Mouse (Mus musculus): ENCODE results near the gene Wnt7a.

Wnt7a gene

GRCm38 (mm10) chr6:91410961-91411368 is at the start of gene Wnt7a:
Gene Wnt7a, minus strand, starts transcription at chr6:91411363.
- DNase-seq = no peak

DNA sequence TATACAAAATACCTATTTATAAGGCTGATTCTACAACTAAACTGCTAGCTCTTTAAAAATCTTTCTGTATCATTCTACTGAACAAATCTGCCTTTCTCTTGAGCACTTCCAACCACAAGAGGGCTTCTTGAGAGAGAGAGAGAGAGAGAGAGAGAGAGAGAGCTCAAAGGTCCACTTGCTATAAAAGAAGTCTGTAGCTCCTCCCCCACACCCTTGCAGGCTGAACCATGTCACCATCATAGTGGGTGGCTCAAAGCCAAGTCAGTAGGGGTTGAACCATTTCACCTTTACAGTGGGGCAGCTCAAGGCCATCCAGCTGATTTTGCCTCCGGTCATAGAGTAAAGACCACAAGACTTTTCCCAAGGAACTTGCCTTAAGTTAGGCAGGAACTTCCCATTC is 48.3 kb upstream of the Wnt7a start:
- DNase-seq = no peak

DNA sequence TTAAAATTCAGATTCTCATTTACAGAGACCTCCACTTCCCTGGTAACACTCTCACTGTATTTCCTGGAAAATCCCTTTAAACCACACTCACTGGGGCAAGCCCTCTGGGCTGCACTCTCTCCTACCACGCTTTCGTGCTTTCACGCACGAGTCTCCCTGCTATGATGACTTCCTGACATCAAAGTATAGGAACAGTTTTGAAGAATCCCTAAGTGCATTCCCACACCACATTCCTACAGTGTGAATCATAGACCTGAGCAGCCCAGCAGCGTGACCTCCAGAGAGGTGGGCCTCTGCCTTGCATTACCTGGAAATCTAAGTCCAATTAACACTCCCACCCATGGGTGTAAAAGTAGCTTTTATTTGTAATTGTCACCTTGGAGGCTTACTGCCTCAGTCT is 43.4 kb upstream of the Wnt7a start:
- DNase-seq = no peak

DNA sequence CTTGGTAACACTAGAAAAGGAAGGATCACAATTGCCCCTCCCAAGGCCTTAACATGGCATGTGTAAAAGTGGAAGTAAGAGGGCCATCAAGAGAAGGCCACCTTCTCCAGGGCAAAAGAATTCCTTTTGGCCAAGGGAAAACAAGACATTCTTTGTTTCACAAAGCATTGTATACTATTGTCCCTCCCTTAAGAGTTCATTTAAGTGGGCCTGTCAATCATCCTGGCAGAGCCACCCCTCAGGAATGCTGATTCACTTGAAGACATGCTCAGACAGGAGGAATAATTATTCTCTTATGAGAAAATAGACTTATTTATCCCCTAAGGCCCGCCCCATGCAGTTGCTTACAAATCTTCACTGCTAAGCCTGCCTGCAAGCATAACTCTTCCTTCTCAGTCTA is 40.9 kb upstream of the Wnt7a start:
- DNase-seq = no peak

DNA sequence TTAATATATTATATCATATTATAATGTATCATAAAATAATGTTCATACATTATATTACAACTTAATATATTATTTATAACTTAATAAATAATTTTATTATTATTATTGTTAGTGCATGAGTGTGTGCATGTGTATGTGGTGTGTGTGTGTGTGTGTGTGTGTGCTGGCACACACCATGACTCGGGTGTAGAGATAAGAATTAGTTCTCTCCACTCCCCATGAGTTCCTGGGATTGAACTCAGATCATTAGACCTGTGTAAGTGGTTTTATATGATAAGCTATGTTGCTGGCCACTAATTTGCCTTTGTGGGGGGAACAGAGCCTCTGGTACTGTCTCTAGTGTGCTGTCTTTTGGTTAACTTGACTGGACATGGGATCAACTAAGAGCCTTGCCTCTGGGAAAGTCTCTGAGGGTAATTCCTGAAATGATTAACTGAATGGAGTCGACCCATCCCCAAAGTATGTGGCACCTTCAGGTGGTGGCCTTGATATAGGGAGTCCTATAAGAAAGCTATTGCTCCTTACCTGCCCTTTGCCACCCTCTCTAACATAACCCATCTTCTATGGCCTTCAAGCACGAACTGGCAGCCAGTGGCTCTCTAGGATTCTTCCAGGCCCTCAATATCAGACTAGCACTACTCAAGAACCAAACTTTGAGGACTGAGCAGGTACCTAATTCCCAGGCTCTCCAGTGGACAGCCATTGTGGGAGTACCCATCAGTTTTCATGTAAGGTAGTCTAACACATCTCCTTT is 38.5 kb upstream of the Wnt7a start:
- no peak for DNase-seq

- DNase-seq = no peak
These were observed 34.2 kb upstream of the Wnt7a start for GRCm38 (mm10) chr6:91445316-91445715.

- DNase-seq = no peak
These were observed 30.0 kb upstream of the Wnt7a start for GRCm38 (mm10) chr6:91441145-91441662.

- DNase-seq = peak; percentile 93
These were observed 29.4 kb upstream of the Wnt7a start for GRCm38 (mm10) chr6:91440474-91441144.

DNA sequence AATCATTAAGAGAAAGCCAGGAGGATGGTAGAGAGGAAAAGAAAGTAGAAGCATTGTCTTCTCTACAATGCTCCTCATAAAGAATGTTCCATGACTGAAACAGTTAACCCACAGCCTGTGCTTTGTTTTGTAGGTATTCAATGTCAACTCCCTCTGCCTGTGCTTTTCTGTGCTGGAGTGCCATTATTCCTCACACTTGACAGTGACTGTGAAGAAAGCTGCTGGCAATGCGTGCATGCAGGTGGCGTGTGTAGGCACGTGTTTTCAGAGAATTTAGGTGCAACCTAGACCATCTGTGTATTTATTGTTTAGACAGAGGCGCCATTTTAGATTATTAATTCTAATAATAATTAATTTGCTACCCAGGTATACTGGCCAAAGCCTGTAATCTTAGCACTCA is 13.0 kb upstream of the Wnt7a start:
- no peak for DNase-seq

GRCm38 (mm10) chr6:91421629-91422028 is 10.5 kb upstream of the Wnt7a start:
- no peak for DNase-seq

DNA sequence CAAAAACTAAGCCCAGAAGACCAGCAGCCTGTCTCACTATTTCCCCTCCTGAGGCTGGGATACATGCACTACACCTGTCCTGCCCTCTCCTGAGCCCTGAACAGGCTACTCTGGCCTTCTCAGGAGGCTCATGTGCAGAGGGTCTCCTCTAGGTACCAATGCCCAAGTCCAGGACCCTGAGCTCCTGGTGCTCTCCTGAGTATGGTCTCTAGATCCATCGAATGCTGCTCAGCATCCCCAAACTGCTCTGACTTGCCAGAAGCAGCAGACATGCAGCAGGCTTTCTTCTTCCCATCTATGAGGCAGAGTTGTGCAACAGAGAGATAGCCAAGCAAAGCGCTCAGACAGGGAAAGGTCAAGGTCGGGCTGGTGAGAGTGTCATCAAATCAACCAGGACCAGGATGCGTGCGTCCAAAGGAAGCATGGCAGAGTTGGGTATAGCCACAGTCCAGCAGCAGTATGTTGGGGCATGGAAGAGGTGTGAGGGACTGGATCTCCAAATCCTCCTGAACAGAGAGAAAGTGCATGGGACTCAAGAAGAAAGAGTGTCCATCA is 6.2 kb upstream of the Wnt7a start:
- no peak for DNase-seq

DNA sequence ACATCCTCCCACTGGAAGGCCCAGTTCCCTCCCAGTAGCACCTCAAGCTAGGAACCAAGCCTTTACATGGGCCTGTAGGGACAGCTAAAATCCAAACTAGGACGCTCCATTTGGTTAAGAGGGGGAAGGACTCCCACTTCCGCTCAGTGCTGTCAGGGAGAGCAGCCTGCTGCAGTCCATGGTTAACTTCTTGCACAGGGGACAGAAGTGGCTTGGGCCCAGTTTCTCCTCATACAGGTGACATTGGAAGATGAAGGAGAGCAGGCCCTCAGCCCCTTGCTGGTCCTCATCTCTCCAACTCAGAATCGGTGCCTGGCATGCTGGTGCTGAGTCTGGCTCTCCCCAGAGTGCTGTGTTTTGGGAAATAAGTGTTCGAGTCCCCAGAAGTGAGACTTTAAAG is 5.0 kb upstream of the Wnt7a start:
- DNase-seq = no peak

GRCm38 (mm10) chr6:91414890-91415289 is 3.7 kb upstream of the Wnt7a start:
- DNase-seq = peak; percentile 36

DNA sequence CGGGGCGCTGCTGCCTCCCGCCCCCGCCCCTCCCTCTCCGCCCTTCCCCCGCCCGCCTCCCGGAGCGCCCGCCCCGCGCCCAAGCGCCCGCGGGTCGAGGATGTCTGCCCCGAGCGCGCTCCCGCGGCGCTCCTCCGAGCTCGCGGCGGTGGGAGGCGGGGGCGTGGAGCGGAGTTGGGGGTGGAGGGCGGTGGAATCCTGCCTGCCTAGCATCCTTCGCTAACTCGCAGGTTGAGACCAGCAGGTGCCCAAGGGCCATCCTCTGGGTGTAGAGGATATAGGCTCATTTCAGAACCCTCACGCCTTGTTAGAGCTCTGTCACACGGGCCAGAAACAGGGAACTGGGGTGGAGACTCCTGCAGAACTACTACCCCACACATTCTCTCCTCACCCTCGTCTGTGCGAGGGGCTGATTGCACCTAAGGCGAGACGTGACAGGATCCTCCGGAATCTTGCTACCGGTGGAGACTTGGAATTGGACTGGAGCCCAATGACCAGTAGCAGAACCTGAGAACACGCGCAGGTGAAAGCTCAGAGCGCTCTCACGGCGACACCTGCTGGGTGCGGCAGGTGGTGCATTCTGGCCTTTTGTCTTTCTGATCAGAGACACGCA is 312 bp upstream of the Wnt7a start:
- peak; percentile 59 for DNase-seq

GRCm38 (mm10) chr6:91410168-91410780 is 889 bp downstream of the Wnt7a start:
- DNase-seq = no peak

- DNase-seq = no peak
These were observed 1.6 kb downstream of the Wnt7a start for GRCm38 (mm10) chr6:91409448-91410167.

GRCm38 (mm10) chr6:91408616-91409015 is 2.5 kb downstream of the Wnt7a start:
- DNase-seq = no peak

DNA sequence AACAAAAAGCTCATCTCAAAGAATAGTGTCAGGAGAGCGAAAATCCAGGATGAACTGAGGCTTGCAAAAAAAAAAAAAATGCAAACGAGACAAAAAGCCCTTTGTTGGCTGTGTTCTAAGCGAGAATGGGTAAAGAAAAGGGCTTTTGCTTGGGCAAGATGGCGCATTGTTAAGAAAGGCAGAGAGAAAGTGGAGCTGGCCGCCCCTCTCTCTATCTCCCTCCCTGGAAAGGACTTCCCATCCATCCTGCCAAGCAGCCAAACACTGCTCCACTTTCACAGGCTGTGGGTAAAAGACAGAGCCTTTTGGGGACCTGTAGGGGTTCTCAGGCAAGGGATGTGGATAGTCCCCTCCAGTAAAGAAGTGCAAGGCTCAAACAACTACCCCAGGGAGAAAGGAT is 9.6 kb downstream of the Wnt7a start:
- DNase-seq = no peak

DNA sequence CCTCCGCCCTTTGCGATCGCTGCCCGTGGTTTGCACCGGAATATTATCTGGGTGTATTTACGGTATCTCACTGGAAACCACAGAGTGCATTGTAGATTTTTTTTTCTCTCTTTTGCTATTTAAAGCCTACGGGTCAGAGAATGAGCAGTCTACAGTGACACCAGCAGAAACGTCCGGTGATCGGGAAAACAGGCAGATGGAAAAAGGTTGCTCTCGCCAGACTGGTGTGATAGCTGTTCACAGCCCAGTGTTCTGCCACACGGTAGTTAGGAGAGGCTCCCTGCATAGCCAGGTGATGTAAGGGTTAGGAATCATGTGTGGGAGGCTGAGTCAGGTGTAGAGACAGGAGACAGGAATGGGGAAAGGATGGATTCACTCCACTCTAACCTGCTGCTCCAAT is 10.6 kb downstream of the Wnt7a start:
- no peak for DNase-seq

- no peak for DNase-seq
These were observed 18.5 kb downstream of the Wnt7a start for GRCm38 (mm10) chr6:91392475-91393174.

DNA sequence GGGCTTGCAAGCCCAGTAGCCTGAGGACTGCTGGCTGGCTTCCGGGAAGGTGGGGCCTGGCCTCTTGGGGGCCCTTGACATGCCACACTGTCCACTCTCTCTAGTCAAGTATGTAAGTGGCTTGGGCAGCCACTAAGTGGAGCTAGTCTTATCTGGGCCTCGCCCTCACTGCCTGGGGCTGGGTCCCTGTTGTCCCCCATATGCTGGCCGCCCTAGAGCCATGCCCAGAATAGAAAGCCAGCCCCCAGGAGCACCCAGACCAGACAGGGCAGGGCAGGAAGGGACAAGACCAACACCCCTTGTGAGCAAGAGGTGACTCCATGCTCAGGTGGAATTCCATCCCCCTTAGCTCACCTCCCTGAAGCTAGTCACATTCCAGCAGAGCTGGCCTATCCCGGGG is 22.0 kb downstream of the Wnt7a start:
- no peak for DNase-seq

- DNase-seq = no peak
These were observed 26.7 kb downstream of the Wnt7a start for GRCm38 (mm10) chr6:91384415-91384814.
